Mouse (Mus musculus) MEL (cell line): ENCODE measurements around the gene Sh2d1b2. TPM values are rescaled to one million over a fixed set of nuclear protein-coding genes. Genes with fewer than 3 reads are reported as not detected.

Experiments used
- DNase-seq: peaks from one replicate; pipeline ENCODE4 v3.0.0; 2011; ENCODE audit warnings: low read depth, low spot score
- H3K27ac ChIP-seq: 2 replicates; pipeline ENCODE4 v1.5.1; 2012; ENCODE audit warnings: low read depth, mild to moderate bottlenecking, control low read depth, low read length, moderate library complexity; ENCODE audit not compliant: control insufficient read depth
- H3K27me3 ChIP-seq, 2 experiments: fragments of 150-350 bp in 1 of 2; sonication (generic) in 1 of 2; 2 replicates each; pipeline ENCODE4 v1.6.1; 2012; ENCODE audit warnings: low read length in 2 of 2, mild to moderate bottlenecking in 2 of 2, improper control_type of control experiment in 1 of 2, moderate library complexity in 1 of 2; ENCODE audit not compliant: insufficient read depth in 2 of 2, control insufficient read depth in 1 of 2
- H3K36me3 ChIP-seq, 2 experiments: 2 replicates each; pipeline ENCODE4 v1.6.1; 2012 to 2014; ENCODE audit warnings: low read length in 2 of 2, improper control_type of control experiment in 1 of 2, inconsistent platforms in 1 of 2, mild to moderate bottlenecking in 1 of 2; ENCODE audit not compliant: insufficient read depth in 2 of 2, control insufficient read depth in 1 of 2
- H3K4me1 ChIP-seq, 2 experiments: fragments of 150-350 bp in 1 of 2; sonication (generic) in 1 of 2; 2 replicates each; pipeline ENCODE4 v1.6.1; 2012; ENCODE audit warnings: low read length in 2 of 2, improper control_type of control experiment in 1 of 2, mild to moderate bottlenecking in 1 of 2; ENCODE audit not compliant: insufficient read depth in 2 of 2, control insufficient read depth in 1 of 2
- H3K4me3 ChIP-seq, 2 experiments: fragments of 150-350 bp in 1 of 2; sonication (generic) in 1 of 2; 2 replicates each; pipeline ENCODE4 v1.5.1; 2012; ENCODE audit warnings: low read depth in 2 of 2, low read length in 2 of 2, mild to moderate bottlenecking in 2 of 2, moderate library complexity in 2 of 2, control low read depth in 1 of 2, improper control_type of control experiment in 1 of 2; ENCODE audit not compliant: control insufficient read depth in 1 of 2, insufficient read depth in 1 of 2
- H3K79me2 ChIP-seq: 2 replicates; pipeline ENCODE4 v1.6.1; 2012; ENCODE audit warnings: mild to moderate bottlenecking, low read length, moderate library complexity; ENCODE audit not compliant: control insufficient read depth, poor library complexity, insufficient read depth
- H3K9ac ChIP-seq: 2 replicates; pipeline ENCODE4 v1.6.1; 2012; ENCODE audit warnings: low read depth, mild to moderate bottlenecking, control low read depth, low read length, moderate library complexity; ENCODE audit not compliant: control insufficient read depth, poor library complexity, severe bottlenecking
- H3K9me3 ChIP-seq: fragments of 150-350 bp; sonication (generic); replicated peaks from 2 replicates; pipeline ENCODE4 v1.6.1; 2012; ENCODE audit warnings: mild to moderate bottlenecking, low read length, improper control_type of control experiment, moderate library complexity; ENCODE audit not compliant: insufficient read depth
- BHLHE40 ChIP-seq: IDR thresholded peaks from 2 replicates; pipeline ENCODE4 v1.6.1; 2012; ENCODE audit warnings: low read depth, mild to moderate bottlenecking, inconsistent platforms, low read length, improper control_type of control experiment, borderline replicate concordance
- CHD2 ChIP-seq: IDR thresholded peaks from 2 replicates; pipeline ENCODE4 v1.6.1; 2011; ENCODE audit warnings: low read length, improper control_type of control experiment
- CTCF ChIP-seq, 3 experiments: IDR thresholded peaks in 2 of 3; conservative IDR thresholded peaks in 1 of 3; 2 replicates each; pipeline ENCODE4 v1.5.1; 2011 to 2012; ENCODE audit warnings: low read length in 3 of 3, low read depth in 2 of 3, mild to moderate bottlenecking in 2 of 3, improper control_type of control experiment in 1 of 3, inconsistent platforms in 1 of 3, mixed read lengths in 1 of 3, moderate library complexity in 1 of 3; ENCODE audit not compliant: control insufficient read depth in 1 of 3, insufficient read depth in 1 of 3, poor library complexity in 1 of 3, severe bottlenecking in 1 of 3
- E2F4 ChIP-seq: IDR thresholded peaks from 2 replicates; pipeline ENCODE4 v1.6.1; 2011; ENCODE audit warnings: low read depth, low read length, improper control_type of control experiment, borderline replicate concordance
- ELF1 ChIP-seq: IDR thresholded peaks from 2 replicates; pipeline ENCODE4 v1.6.1; 2014; ENCODE audit warnings: low read depth, mild to moderate bottlenecking, inconsistent platforms, low read length, improper control_type of control experiment, moderate library complexity
- GABPA ChIP-seq: IDR thresholded peaks from 2 replicates; pipeline ENCODE4 v1.6.1; 2012; ENCODE audit warnings: low read depth, mild to moderate bottlenecking, inconsistent platforms, low read length, improper control_type of control experiment, moderate library complexity
- GATA1 ChIP-seq: IDR thresholded peaks from 2 replicates; pipeline ENCODE4 v1.6.1; 2011; ENCODE audit warnings: low read depth, low read length, improper control_type of control experiment
- MAX ChIP-seq: IDR thresholded peaks from 2 replicates; pipeline ENCODE4 v1.6.1; 2011; ENCODE audit warnings: low read length, improper control_type of control experiment
- MAZ ChIP-seq: IDR thresholded peaks from 2 replicates; pipeline ENCODE4 v1.6.1; 2012; ENCODE audit warnings: low read depth, mild to moderate bottlenecking, inconsistent platforms, low read length, improper control_type of control experiment
- MEF2A ChIP-seq: IDR thresholded peaks from 2 replicates; pipeline ENCODE4 v1.6.1; 2014; ENCODE audit warnings: low read depth, mild to moderate bottlenecking, inconsistent platforms, low read length, improper control_type of control experiment; ENCODE audit not compliant: poor library complexity, insufficient replicate concordance, severe bottlenecking; ENCODE audit errors: extremely low read depth
- MXI1 ChIP-seq: IDR thresholded peaks from 2 replicates; pipeline ENCODE4 v1.6.1; 2011; ENCODE audit warnings: mild to moderate bottlenecking, low read depth, low read length, improper control_type of control experiment
- MYC ChIP-seq: IDR thresholded peaks from 2 replicates; pipeline ENCODE4 v1.6.1; 2011; ENCODE audit warnings: low read depth, mild to moderate bottlenecking, low read length, improper control_type of control experiment, moderate library complexity
- NELFE ChIP-seq: IDR thresholded peaks from 2 replicates; pipeline ENCODE4 v1.6.1; 2011; ENCODE audit warnings: low read depth, low read length, improper control_type of control experiment
- NRF1 ChIP-seq: IDR thresholded peaks from 2 replicates; pipeline ENCODE4 v1.6.1; 2014; ENCODE audit warnings: low read depth, mild to moderate bottlenecking, inconsistent platforms, low read length, improper control_type of control experiment, moderate library complexity; ENCODE audit not compliant: poor library complexity, insufficient read depth, severe bottlenecking
- POLR2AphosphoS2 ChIP-seq: IDR thresholded peaks from 2 replicates; pipeline ENCODE4 v1.6.1; 2011; ENCODE audit warnings: low read length, improper control_type of control experiment
- RCOR1 ChIP-seq: IDR thresholded peaks from 2 replicates; pipeline ENCODE4 v1.6.1; 2012; ENCODE audit warnings: low read depth, mild to moderate bottlenecking, inconsistent platforms, low read length, improper control_type of control experiment
- SMC3 ChIP-seq: IDR thresholded peaks from 2 replicates; pipeline ENCODE4 v1.6.1; 2011; ENCODE audit warnings: low read depth, low read length, improper control_type of control experiment
- TAL1 ChIP-seq: IDR thresholded peaks from 2 replicates; pipeline ENCODE4 v1.6.1; 2012; ENCODE audit warnings: mild to moderate bottlenecking, inconsistent platforms, low read length, moderate library complexity, mixed read lengths
- TCF12 ChIP-seq: IDR thresholded peaks from 2 replicates; pipeline ENCODE4 v1.6.1; 2014; ENCODE audit warnings: low read depth, mild to moderate bottlenecking, inconsistent platforms, low read length, improper control_type of control experiment, moderate library complexity
- USF1 ChIP-seq: IDR thresholded peaks from 2 replicates; pipeline ENCODE4 v1.6.1; 2014; ENCODE audit warnings: low read depth, mild to moderate bottlenecking, inconsistent platforms, low read length, improper control_type of control experiment, moderate library complexity
- USF2 ChIP-seq, 2 experiments: IDR thresholded peaks; 2 replicates each; pipeline ENCODE4 v1.6.1; 2011 to 2012; ENCODE audit warnings: improper control_type of control experiment in 2 of 2, low read length in 2 of 2, borderline replicate concordance in 1 of 2, inconsistent platforms in 1 of 2, low read depth in 1 of 2, mild to moderate bottlenecking in 1 of 2; ENCODE audit not compliant: insufficient read depth in 1 of 2
- ZKSCAN1 ChIP-seq: IDR thresholded peaks from 2 replicates; pipeline ENCODE4 v1.6.1; 2012; ENCODE audit warnings: low read depth, mild to moderate bottlenecking, inconsistent platforms, low read length, improper control_type of control experiment, moderate library complexity
- ZMIZ1 ChIP-seq: IDR thresholded peaks from 2 replicates; pipeline ENCODE4 v1.6.1; 2012; ENCODE audit warnings: low read depth, mild to moderate bottlenecking, inconsistent platforms, low read length, improper control_type of control experiment, moderate library complexity
- polyA plus RNA-seq, 2 experiments: library from polyadenylated mRNA; stranded (reverse) in 1 of 2; unstranded in 1 of 2; fragments of >175 nt in 1 of 2; fragments of >200 nt in 1 of 2; gene quantifications; 2 replicates each; pipeline versions ENCODE4 v1.2.1 to v1.2.4; 2012; ENCODE audit warnings: low replicate concordance in 2 of 2, low read depth in 1 of 2; ENCODE audit not compliant: insufficient read length in 2 of 2, insufficient read depth in 1 of 2, missing spikeins in 1 of 2
- total RNA-seq: library from RNA; depleted of rRNA; stranded (reverse); fragments of 300-350 nt; gene quantifications from 2 replicates; pipeline ENCODE4 v1.2.3, GENCODE M21; 2012

Sh2d1b2 gene
- total and polyA plus RNA-seq, 3 experiments: not detected

DNA sequence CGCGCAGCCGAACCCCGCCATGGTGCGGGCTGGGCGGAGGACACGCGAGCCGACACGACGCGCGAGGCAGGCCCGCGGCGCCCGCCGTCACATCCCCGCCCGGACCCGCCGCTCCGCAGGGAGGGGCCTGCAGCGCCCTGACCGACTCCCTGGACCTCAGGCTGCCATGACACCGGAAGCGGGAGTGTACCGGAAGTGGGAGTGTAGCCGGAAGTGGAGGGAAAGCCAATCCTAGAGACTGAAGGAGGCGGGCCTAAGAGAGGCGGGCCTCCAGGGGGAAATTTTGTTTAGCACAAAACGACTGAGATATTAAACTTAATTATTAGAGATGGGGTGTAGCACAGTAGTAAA lies 23.0 kb downstream of the Sh2d1b2 start:
- no peaks in the 10 kb centered on the region for H3K27me3 ChIP-seq
- H3K9me3 ChIP-seq: no peaks in the 10 kb centered on the region
- H3K4me3 ChIP-seq: no peak overlapping the region
- DNase-seq: no peak
- no peak overlapping the region for H3K9ac ChIP-seq
- no peak for TF ChIP-seq MAZ
- TF ChIP-seq CTCF (IDR thresholded peaks at IDR 0.05 in 2 of 3, conservative IDR thresholded peaks at IDR 0.05 in 1 of 3; ENCODE audit: control insufficient read depth in 1 of 3, insufficient read depth in 1 of 3, low read depth in 2 of 3, low read length in 3 of 3, poor library complexity in 1 of 3, severe bottlenecking in 1 of 3): no peak
- TF ChIP-seq RCOR1: no peak
- no peak for TF ChIP-seq MEF2A
- TF ChIP-seq, all 39 proteins: peak for 0
- Histone ChIP-seq H3K4me1 (no peaks in the 10 kb centered on the region), H3K36me3 (no peaks in the 10 kb centered on the region), H3K79me2 (no peaks in the 10 kb centered on the region), H3K27ac (no peak overlapping the region)

GRCm38 (mm10) chr1:170270281-170270680 lies 37.7 kb downstream of the Sh2d1b2 start:
- no peak for TF ChIP-seq SMC3
- no peak for TF ChIP-seq MYC
- TF ChIP-seq CHD2: no peak
- TF ChIP-seq USF2 (IDR thresholded peaks at IDR 0.05; ENCODE audit: borderline replicate concordance in 1 of 2, insufficient read depth in 1 of 2, low read depth in 1 of 2, low read length in 2 of 2): no peak
- TF ChIP-seq GABPA: no peak
- no peak for TF ChIP-seq NELFE
- TF ChIP-seq USF1: no peak
- TF ChIP-seq CTCF (IDR thresholded peaks at IDR 0.05 in 2 of 3, conservative IDR thresholded peaks at IDR 0.05 in 1 of 3; ENCODE audit: control insufficient read depth in 1 of 3, insufficient read depth in 1 of 3, low read depth in 2 of 3, low read length in 3 of 3, poor library complexity in 1 of 3, severe bottlenecking in 1 of 3): no peak
- no peak for TF ChIP-seq ZMIZ1
- TF ChIP-seq E2F4: no peak
- TF ChIP-seq BHLHE40: no peak
- TF ChIP-seq GATA1: no peak
- TF ChIP-seq POLR2AphosphoS2: no peak
- no peak for TF ChIP-seq MXI1
- TF ChIP-seq ELF1: no peak
- TF ChIP-seq TCF12: no peak
- TF ChIP-seq MAX: no peak
- TF ChIP-seq ZKSCAN1: no peak
- TF ChIP-seq TAL1: no peak
- TF ChIP-seq NRF1: no peak
- H3K9me3 ChIP-seq: no peaks in the 10 kb centered on the region
- H3K27ac ChIP-seq: no peak overlapping the region
- no peak for DNase-seq
- no peaks in the 10 kb centered on the region for H3K79me2 ChIP-seq
- H3K9ac ChIP-seq: no peak overlapping the region
- H3K4me1 ChIP-seq: no peaks in the 10 kb centered on the region
- H3K4me3 ChIP-seq: no peak overlapping the region
- no peaks in the 10 kb centered on the region for H3K36me3 ChIP-seq
- no peaks in the 10 kb centered on the region for H3K27me3 ChIP-seq
